Mouse (Mus musculus) ovary, postnatal 36 days (tissue): ENCODE measurements around the gene Pcx.
"Not testable (repeated sequence)": the region's sequence is repeated elsewhere in the genome, so short reads cannot be mapped to it uniquely, and the experiment has no call there.

Experiments used
- DNase-seq: peaks from one replicate; pipeline ENCODE4 v3.0.0; 2022; ENCODE audit warnings: low spot score, mixed read lengths

Pcx gene

DNA sequence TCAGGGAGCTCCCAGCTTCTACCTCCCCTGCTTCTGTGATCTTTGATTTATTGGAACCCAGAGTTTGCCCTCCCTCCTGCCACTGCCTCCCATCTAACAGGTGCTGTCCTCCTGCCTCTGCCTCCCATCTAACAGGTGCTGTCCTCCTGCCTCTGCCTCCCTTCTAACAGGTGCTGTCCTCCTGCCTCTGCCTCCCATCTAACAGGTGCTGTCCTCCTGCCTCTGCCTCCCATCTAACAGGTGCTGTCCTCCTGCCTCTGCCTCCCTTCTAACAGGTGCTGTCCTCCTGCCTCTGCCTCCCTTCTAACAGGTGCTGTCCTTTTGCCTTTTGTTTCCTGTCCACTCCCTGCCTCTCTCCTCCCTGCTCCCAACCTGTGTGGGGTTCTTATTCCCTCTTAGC is 76.5 kb downstream of the Pcx start:
- DNase-seq, result not testable (repeated sequence)

DNA sequence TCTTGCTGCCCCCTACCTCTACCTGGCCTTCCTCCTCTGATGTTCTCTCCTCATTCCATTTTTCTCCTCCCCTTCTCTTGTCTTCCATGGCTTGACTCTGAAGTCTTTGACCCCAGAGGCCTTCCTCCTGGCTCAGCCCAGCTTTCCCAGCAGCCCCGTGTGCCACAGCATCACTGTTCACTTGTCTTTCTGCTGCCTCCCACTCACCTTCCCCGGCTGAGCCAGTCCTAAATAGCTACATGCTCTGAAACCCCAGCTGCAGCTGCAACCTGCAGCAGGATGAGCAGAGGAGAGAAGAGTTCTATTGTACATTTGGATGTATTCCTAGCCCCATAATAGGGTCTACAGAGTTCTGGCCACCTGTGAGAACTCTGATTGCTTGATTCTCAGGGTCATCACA is 77.2 kb downstream of the Pcx start:
- DNase-seq, result no peak

DNA sequence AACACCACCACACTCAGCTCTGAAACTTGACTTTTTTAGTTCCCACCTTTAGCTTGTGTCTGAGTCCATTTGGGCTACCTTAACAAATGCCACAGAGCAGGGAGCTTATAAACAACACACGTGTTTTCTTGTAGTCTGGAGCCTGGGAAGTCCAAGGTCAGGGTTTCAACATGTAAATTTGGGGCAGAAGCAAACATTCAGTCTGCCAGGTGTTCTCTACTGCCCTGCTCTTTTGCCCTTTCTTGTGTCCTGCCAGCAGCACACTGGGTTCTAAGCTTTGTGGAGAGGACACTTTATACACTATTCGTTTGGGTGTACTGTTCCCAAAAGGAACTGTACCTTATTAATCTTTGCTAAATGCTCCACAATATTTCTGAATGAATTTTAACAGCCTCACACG is 78.2 kb downstream of the Pcx start:
- DNase-seq, result no peak

DNA sequence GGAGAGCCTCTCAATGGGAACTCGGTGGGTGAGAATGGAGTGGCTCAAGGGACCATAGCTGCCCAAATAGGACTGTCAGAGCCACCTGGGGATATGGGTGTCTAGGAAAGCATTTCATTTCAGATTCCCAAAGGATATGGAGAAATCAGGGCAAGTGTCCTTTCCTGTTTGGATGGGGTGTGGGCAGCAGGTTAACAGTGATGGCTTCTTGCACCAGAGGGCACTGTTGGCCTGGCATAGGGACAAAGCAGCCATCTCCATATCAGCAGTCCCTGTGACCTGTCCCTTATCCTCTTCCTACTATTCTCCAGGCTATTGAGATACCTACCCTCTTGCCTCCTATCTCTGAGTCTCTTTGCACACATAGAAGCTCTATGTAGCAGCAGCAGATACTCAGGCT is 78.8 kb downstream of the Pcx start:
- DNase-seq, result no peak

DNA sequence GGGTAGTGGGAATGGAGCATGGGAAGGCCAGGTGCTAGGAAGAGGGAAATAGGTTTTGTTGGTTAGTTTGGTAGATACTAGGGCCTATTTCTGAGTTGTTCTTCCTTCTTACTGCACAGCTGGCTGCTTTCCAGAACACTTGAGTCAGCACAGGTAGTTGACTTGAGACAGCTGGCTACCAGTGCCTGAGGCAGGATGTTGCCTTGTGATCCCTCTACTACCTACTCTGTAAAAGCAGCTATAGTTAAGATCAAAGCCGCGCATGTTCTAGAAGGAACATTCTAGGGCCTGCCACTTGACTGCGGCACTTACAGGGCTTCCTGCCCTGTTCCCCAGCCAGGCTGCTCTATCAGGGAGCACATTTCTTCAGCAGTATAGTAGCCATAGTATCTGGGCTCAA is 79.8 kb downstream of the Pcx start:
- DNase-seq, result no peak

DNA sequence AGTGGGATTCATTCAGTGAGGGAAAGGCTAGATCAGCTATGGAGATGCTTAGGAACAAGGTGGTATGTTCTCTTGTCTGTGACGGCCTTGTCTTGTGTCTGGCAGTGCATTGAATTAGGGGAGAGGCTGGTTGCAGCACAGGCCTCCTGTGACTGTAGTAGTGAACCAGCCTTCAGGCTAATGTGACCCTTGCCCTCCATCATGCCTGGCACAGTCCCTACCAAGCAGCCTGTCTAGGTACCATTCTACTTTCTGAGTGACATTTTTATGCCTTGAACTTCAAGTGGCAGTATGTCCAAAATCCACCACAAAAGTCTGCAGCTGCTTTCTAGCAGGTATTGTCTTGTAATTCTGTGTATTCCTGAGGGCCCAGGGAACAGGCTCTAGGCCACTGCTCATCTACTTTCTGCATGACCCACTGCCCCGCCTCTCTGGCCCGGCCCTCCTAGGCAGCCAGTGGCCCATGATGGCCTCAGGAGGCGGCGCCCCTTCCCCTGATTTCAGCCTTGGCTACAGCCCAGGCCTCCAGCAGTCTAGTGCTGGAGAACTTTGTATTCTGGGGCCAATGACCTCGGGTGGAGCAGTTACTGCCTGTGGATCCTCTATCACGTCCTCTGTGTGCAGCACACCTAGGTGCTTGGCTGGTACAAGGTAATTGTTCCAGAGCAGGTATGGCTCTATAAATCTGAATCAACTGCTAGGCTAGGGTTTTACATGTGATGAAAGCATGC is 83.7 kb downstream of the Pcx start:
- DNase-seq, result peak; percentile 49

DNA sequence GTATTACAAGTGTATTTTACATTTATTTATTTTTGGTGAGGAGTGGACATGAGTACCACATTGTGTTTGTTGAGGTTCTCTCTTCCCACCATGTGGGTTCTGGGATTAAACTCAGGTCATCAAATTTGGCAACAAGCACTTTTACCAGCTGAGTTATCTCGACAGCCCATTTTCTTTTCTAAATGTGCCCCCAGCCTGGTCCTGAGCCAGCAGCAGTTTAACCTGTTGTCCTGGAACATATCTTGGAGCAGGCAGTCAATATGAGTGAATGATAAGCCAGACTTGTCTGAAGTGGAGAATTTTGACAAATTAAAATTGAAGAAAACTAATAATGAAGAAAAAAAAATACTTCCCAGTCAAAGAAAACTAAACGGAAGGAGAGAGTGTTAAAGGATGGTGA is 85.8 kb downstream of the Pcx start:
- no peak for DNase-seq

DNA sequence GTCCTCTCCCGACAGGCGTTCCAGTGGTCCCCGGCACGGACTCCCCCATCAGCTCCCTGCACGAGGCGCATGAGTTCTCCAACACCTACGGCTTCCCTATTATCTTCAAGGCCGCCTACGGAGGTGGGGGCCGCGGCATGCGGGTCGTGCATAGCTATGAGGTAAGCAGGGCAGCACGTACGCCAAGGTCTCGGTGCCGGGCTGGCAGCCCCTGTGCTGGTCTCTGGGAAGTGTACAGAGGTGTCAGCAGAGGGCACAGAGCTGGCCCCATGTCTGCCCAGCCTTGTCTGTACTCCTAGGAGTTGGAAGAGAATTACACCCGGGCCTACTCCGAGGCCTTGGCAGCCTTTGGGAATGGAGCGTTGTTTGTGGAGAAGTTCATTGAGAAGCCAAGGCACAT is 92.2 kb downstream of the Pcx start:
- DNase-seq, result no peak

DNA sequence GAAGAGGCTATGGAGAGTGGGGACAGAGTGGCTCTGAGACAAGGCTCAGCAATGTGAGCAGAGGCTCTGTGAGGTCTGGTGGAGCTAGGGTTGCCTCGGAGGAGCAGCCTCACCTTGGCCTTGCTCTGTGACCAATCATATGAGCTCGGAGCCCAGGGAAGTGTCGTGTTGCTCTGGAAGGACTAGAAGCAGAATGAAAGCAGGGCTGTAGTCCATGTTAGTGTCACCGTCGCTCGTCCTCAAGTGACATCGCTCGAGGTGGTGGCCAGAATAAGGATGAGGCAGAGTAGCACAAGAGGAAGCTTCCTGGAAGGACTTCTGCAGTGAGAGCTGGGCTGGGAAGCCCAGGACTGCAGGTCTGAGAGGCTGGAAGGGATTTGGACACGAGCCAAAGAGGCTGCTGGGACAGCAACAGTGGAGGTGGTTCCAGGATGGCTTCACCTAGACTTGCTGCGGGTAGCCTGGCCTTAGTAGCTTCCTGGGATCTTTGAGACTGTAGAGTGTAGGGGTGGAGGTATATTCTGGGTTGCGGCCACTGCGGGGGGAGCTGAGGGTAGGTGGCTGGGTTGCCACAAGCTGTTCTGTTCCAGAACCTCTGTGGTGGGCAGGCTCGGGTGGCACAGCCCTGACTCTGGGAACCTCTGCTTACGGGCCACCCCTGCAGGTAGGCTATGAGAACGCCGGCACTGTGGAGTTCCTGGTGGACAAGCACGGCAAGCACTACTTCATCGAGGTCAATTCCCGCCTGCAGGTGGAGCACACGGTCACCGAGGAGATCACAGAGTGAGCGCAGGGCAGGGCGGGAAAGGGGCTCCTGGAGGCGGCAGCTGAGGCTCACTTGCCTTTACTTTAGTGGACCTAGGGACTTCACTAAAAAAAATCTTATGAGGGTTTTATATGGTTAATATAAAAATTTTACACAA is 93.8 kb downstream of the Pcx start:
- peak; percentile 57 for DNase-seq

DNA sequence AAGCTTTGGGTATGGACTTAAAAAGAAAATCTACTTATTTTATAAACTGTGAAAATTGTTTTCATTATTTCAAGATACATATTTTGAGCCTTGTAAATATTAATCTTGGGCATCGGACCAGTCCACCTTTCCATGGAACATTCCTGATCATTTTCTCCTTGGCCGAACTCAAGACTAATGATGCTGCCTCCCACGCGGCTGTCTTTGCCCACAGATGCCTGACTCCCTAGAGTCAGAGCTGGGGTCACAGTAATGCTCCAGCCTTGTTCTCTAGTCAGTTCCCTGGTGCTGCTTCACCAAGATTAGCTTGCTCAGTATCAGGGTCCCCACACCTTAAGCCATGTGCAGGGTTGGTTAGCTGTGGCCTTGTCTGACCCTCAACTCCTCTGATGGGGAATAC is 95.4 kb downstream of the Pcx start:
- no peak for DNase-seq

DNA sequence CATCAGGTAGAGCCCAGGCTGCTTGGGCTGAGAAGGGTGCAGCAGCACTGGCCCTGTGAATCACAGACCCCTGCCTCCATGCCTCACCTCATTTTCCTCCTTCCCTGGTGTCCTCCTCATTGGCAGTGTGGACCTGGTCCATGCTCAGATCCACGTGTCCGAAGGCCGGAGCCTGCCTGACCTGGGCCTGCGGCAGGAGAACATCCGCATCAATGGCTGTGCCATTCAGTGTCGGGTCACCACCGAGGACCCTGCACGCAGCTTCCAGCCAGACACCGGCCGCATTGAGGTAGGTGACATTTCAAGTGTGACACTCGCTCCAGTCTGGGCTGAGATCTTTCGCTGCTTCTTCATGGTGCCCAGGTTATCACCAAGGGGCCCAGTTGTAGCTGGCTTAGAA is 97.1 kb downstream of the Pcx start:
- no peak for DNase-seq

DNA sequence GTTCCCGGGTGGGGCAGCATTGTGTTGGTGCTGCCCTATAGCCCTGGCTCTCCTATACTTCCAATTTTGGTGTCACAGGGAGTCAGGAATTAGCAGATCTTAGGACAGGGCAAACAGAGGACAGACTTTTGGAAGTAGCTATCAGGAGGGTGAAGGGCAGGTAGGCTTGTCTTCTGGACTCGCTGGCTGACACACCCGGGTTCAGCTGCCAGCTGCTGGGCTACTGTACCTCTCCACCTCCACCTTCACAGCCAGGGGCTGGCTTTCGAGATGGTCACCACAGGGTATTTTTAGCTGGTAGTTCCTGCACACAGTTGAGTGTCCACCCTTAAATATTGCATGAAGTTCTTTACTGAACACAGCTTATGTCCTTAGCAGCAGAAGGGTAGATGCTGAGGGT is 98.2 kb downstream of the Pcx start:
- no peak for DNase-seq

DNA sequence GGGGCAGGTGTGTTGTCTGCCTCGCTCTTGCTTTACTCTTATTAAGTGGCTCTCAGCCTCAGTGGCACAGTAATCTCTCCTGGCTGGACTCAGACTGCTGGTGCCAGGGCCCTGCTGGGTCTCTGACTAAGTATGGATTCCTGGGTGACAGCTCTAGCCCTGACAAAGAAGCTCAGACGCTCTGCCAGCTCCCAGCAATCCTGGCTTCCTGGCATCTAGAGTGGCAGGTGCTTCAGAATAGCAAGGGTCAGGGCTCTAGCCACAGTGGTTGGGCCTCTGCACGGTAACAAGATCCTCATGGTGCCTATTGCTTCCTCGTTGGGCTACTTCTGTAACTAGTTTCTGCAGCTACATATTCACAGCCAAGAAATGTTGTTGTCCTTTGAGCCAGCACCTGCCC is 99.8 kb downstream of the Pcx start:
- no peak for DNase-seq

DNA sequence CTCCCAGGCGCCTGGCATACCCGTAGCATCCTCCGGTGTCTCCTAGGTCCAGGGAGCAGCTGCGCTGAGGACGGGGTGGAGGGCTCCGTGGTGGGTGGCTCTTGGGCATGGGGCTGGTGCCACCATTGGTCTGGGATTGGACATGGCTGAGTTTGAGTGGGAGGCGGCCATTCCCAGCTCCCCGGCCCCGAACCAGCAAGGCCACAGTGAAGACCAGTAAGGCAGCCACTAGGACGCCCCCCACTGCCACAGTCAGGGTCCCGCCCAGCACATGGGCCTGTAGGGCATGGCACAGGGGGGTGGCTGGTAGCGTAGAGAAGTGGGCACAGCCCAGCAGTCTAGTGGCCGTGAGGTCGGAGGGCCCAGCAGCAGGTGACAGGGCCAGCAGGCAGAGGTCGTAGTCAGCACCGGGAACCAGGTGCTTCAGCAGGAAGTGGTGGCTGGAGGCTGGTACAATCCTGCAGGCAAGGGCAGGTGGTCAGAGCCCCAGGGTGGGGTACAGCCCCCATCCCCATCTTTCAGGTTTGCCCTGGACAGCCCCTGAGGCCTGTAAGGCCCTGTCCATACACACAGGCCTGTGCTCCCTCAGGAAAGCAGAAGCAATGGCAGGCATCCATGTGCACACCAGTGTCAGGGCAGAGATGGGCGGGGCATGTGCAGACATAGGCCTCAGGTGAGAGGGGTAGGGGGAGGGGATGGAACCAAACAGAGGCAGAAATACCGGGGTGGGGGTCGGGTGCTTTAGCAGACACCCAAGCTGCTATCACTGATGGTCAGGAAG is 102.1 kb downstream of the Pcx start:
- no peak for DNase-seq

DNA sequence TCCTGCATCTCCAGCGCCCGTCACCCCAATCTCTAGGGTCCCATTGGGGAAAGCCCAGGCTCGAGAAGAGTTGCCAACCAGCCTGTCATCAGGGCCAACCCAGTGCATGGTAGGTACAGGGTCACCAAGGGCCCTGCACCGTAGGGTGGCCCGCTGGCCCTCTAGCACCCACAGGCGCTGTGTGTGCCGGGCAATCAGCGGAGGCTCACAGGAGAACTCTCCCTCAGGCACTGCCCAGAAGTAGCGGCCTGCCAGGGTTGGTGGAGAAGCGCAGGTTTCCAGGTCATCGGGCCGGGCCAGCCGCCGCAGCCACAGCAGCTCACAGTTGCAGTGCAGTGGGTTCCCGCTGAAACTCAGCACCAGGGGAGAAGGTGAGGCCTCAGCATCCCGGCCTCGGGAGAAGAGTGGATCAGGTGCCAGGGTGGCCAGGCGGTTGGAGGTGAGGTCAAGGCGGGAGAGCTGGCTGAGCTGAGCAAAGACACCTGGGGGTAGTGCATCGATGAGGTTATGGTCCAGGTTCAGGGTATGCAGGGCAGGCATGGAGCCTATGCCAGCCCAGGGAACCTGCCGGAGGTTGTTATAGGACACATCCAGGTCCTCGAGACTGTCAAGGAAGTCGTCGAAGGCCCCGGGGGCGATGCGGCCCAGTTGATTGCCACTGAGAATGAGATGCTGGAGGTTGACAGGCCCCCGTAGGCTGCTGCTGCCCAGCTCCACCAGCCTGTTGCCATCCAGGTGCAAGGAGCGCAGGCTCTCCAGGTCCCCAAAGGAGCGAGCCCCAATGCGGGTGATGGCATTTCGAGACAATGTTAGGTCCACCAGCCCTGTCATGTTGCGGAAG is 103.4 kb downstream of the Pcx start:
- DNase-seq, result no peak

DNA sequence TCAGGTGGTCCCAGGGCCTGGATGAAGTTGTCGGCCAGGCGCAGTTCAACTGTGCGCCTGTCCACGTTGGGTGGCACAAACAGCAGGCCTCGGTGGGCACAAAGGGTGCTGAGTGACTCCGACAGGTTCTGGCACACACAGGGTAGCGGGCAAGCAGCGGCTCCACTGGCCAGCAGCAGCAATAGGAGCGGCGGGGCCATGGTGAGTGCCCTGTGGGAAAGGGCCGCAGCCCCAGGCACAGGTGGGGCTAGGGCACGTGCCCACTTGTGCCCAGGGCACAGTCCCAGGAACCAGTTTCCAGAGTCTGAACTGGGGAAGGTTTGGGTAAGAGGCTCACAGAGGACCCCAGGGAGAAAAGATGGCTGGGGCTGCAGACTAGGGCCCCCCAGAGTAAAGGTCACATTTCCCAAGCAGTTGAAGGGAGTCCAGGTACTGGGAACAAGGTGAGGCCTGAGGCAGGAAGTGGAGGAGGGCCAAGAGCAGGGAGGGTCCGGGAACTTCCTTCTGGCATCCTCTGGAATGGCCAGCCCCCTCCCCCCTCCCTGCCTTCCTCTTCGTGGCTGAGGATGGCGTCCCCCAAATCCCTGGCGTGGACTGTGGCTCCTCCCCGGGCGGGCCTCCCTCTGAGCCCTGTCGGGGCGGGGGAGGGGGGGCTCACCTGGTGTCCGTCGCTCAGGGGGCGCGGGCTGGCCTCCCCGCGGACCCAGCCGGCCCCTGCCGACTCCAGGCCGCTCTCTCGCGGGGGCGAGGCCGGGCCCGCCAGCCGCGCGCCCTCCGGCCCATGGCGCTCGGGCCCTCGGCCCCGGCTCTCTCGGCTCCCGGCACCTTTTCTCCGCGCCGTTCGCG is 104.3 kb downstream of the Pcx start:
- DNase-seq, result no peak

DNA sequence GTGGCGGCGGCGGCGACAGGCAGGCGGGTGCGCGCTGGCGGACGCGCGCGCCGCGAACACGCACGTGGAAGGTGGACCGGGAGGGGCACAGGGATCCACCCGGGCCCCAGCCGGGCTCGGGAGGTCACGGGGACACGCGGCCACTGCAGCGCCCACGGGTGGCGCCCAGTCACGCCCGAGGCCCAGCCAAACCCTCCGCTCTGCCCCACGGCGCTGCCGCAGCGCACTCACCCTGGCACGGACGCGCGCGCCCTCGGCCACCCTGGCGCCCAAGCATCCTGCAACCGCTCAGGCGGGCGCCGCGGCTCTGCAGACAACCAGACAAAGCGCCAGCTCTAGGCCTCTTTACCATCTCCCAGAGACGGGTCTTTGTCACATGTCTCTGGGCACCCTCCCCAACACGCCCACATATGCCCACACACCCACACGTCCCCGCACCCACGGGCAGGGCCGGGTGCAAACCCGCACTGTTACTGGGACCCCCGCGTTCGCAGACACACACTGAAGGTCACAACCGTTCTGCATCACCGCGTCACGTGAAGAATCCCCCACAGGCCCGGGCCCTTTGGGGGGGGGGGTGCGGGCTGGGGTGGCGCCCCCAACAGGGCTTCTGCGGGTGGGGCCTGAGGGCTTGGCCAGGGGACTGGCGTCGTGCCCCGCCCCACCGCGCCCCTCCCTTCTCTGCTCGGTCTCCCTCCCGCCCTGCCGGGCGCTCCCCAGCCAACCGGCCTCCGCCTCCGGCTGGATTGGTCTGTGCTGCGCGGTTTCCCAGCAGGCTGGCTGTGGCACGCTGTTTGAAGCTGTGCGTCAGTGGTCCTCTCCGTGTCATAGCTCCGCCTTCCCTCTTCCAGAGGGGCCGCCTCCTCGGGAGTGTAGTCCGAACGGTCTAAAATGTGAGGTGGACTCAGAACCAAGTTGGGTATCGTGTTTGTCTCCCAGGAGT is 105.2 kb downstream of the Pcx start, which contains the start of gene Lrfn4:
Lrfn4 (minus strand) TSS at position 517 of the 943 bp plus-strand sequence.
- peak; percentile 89 for DNase-seq

DNA sequence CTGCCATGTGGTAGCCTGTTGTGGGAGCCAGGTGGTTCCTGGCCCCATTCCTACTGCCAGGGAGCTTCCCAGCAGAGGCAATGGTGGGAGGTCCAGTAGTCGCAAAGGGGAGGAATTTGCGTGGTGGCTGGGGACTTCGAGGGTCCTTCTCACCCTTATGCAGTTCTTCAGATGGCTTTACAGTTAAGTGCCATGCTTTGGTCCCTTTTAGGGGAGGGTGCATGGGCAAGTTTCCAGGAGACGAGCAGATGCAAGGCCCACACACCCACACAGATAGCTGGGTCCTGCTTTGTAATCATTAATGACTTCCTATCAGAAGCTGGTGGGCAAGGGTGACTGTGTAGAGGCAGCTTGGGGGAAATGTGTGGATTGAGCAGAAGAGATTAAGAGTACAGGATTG is 106.3 kb downstream of the Pcx start:
- no peak for DNase-seq

DNA sequence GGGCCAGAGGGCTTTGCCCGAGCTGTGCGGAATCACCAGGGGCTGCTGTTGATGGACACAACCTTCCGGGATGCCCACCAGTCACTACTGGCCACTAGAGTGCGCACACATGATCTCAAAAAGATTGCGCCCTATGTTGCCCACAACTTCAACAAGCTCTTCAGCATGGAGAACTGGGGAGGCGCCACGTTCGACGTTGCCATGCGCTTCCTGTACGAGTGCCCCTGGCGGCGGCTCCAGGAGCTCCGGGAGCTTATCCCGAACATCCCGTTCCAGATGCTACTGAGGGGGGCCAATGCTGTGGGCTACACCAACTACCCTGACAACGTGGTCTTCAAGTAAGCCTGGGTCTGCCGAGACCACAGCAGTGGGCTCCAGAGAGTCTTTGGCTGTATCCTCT is 107.9 kb downstream of the Pcx start:
- DNase-seq, result no peak

DNA sequence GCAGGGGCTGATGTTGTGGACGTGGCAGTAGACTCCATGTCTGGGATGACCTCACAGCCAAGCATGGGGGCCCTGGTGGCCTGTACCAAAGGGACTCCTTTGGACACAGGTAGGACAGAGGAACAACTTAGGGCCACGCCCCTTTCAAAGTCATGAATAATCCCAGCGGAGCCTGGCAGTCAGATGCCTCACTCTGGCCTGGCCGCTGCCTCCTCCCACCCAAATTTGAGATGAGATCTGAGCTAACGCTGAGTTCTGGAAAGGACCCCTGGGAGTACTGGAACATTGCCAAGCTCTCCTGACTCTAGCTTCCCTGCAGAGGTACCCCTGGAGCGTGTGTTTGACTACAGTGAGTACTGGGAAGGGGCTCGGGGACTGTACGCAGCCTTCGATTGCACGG is 109.2 kb downstream of the Pcx start:
- no peak for DNase-seq
